Comparison of ENCODE assay signal across 8 mouse cellular contexts in the genomic region with DNA sequence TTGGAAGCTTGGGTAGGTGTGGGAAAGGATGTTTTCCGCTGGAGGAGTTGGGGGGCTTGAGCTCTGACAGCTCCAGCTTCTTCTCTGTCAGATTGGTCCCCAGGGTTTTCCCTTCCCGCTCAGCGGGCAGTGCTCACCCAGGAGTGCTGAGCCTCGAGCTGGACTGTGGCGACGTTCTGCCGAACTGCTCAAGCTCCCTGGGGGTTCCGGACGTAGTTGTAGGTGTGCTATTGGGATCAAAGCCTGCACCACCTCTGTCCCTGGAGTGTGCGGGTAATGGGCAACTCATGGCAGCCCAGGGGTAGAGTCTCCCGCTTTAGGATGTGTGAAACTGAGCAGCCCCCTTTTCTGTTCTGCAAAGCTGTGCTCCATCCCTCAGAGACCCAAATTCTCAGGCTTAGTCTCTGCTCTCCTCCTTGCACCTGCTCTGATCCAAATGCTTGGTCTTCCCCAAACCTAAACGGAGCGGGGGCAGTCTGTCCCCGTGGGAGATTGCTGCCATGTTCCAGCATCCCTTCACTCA. TPM values are rescaled to one million over a fixed set of nuclear protein-coding genes. Genes with fewer than 3 reads are reported as not detected.
A peak's percentile ranks its signal among the peaks of the same experiment; 100 is the strongest.
DNase-seq lines count a peak whose midpoint lies in the region; ATAC-seq and TF ChIP-seq lines count a peak whose summit lies in the region.

No protein-coding gene starts in this region.

- H3K27me3 ChIP-seq in thymus, adult 2 months (ENCODE audit: control insufficient read depth, insufficient read depth, low read length), result peaks cover 15% of the 10 kb centered on the region
- H3K27me3 ChIP-seq in liver, embryonic 14.5 days (ENCODE audit: control insufficient read depth, insufficient read depth, low read length), result peaks cover 37% of the 10 kb centered on the region

- H3K9ac ChIP-seq in liver, embryonic 14.5 days (replicated peaks), result no peak overlapping the region

- 17% methylated on average over 14 of the region's 14 CpGs for WGBS in thymus, adult 2 months
- WGBS in liver, embryonic 14.5 days (ENCODE audit: insufficient replicate concordance), result 3% methylated on average over 14 of the region's 14 CpGs

- H3K9me3 ChIP-seq in liver, embryonic 14.5 days (ENCODE audit: control insufficient read depth, low read length), result no peaks in the 10 kb centered on the region

- no peak for ATAC-seq in liver, embryonic 14.5 days (ENCODE audit: insufficient read depth)
- no peak for ATAC-seq in activated CD4-positive, CD25-positive, alpha-beta regulatory T cell, adult 4 months

- no peak for TF ChIP-seq EP300 in liver, embryonic 14.5 days (IDR thresholded peaks at IDR 0.05; ENCODE audit: low read depth)

- H3K4me3 ChIP-seq in thymus, adult 2 months (ENCODE audit: control insufficient read depth, insufficient read depth, low read length), result peak overlapping the region; percentile 13; the same call in 1 of the 2 replicates
- no peak overlapping the region for H3K4me3 ChIP-seq in liver, embryonic 14.5 days (ENCODE audit: insufficient read depth in 1 of 2, low read depth in 2 of 2, low read length in 2 of 2)

- no peak overlapping the region for H3K27ac ChIP-seq in thymus, adult 2 months (ENCODE audit: control insufficient read depth, insufficient read depth, low read length)
- H3K27ac ChIP-seq in liver, embryonic 14.5 days, result no peak overlapping the region

- H3K4me2 ChIP-seq in liver, embryonic 14.5 days (ENCODE audit: low read depth), result peak overlapping the region; percentile 56; the same call in 1 of the 2 replicates

- TF ChIP-seq POLR2A in thymus, adult 2 months (IDR thresholded peaks at IDR 0.05; ENCODE audit: control insufficient read depth, extremely low read depth, insufficient read depth, low read length, poor library complexity), result no peak

- TF ChIP-seq CTCF in thymus, adult 2 months (IDR thresholded peaks at IDR 0.05; ENCODE audit: borderline replicate concordance, control insufficient read depth, extremely low read depth, insufficient read depth, low read length, poor library complexity), result no peak
- TF ChIP-seq CTCF in liver, embryonic 14.5 days (IDR thresholded peaks at IDR 0.05; ENCODE audit: low read depth), result no peak

- H3K4me1 ChIP-seq in thymus, adult 2 months (replicated peaks; ENCODE audit: control insufficient read depth, insufficient read depth, low read length), result 0 out of 2 replicates have a peak, but pooled peaks cover 5% of the 10 kb centered on the region
- no peaks in the 10 kb centered on the region for H3K4me1 ChIP-seq in liver, embryonic 14.5 days (replicated peaks; ENCODE audit: control insufficient read depth in 2 of 2, insufficient read depth in 2 of 2, low read length in 1 of 2)

- H3K36me3 ChIP-seq in thymus, adult 2 months (ENCODE audit: control insufficient read depth, insufficient read depth, low read length), result no peaks in the 10 kb centered on the region
- H3K36me3 ChIP-seq in liver, embryonic 14.5 days (replicated peaks; ENCODE audit: control insufficient read depth, insufficient read depth, low read depth), result no peaks in the 10 kb centered on the region

- DNase-seq in frontal cortex, postnatal 36 days (ENCODE audit: low spot score in 2 of 2), result peak; percentile 14 to 36
- no peak for DNase-seq in frontal cortex, adult 2 months (ENCODE audit: extremely low spot score in 1 of 2, low spot score in 1 of 2)
- DNase-seq in thymus, adult 2 months, result no peak
- DNase-seq in thymus, postnatal 36 days, result no peak
- no peak for DNase-seq in liver, embryonic 14.5 days (ENCODE audit: low read depth in 3 of 3, low spot score in 3 of 3)
- no peak for DNase-seq in retina, postnatal 1 day
- DNase-seq in frontal cortex, postnatal 25 days (ENCODE audit: low spot score in 2 of 2), result no peak

RNA-seq across cellular contexts. Expression of a gene that starts 1.0 kb away (rescaled TPM):
- polyA plus RNA-seq in frontal cortex, adult 2 months (2012; rRNA removed), result 15.0 and 17.6 TPM in 2 replicates
- polyA plus RNA-seq in thymus, adult 2 months (2012; rRNA removed), result 3.7 and 4.7 TPM in 2 replicates
- 0.08 and 0.10 TPM in 2 replicates for polyA plus RNA-seq in liver, embryonic 14.5 days (2012; rRNA removed)
- 0.08 and 0.13 TPM in 2 replicates for polyA plus RNA-seq in liver, embryonic 14.5 days (2014; fragmentation: Nextera tagmentation; extraction: Ambion mirVana)
- not detected for polyA plus RNA-seq in activated CD4-positive, CD25-positive, alpha-beta regulatory T cell, adult 4 months (2017; shearing (Covaris generic))

Comparison
In these comparisons a context has a peak if more than half of its experiments do, and no peak if none do; other contexts are left out.
1. DNase-seq: peak in frontal cortex, postnatal 36 days (2 of 2); none in frontal cortex, adult 2 months (0 of 2), thymus, adult 2 months (single experiment), thymus, postnatal 36 days (0 of 2), liver, embryonic 14.5 days (0 of 3), retina, postnatal 1 day (single experiment) and frontal cortex, postnatal 25 days (0 of 2).